Mouse (Mus musculus) heart, postnatal 0 days (tissue): Measurements from ENCODE around the gene Ttc28.

Experiments used
- CTCF ChIP-seq: IDR thresholded peaks from 2 replicates; pipeline ENCODE4 v1.5.1; 2016; ENCODE audit warnings: antibody characterized with exemption, control low read depth, low read depth
- EP300 ChIP-seq: IDR thresholded peaks from 2 replicates; pipeline ENCODE4 v1.6.1; 2016; ENCODE audit warnings: antibody characterized with exemption, low read depth

- no peak for TF ChIP-seq CTCF
- no peak for TF ChIP-seq EP300
Measured at GRCm38 (mm10) chr5:111074050-111074449, 194.4 kb downstream of the Ttc28 start.
